Mouse (Mus musculus) liver, embryonic 18 days (tissue): ENCODE results near the gene Olfr1113. TPM values are rescaled to one million over a fixed set of nuclear protein-coding genes. Genes with fewer than 3 reads are reported as not detected.

Experiments
- polyA plus RNA-seq: library from polyadenylated mRNA; depleted of rRNA; stranded (reverse); fragments of >200 nt; gene quantifications from 2 replicates; pipeline ENCODE4 v1.2.3, GENCODE M21; 2012; rRNA removed

Olfr1113 gene
- polyA plus RNA-seq: not detected in 2 replicates

DNA sequence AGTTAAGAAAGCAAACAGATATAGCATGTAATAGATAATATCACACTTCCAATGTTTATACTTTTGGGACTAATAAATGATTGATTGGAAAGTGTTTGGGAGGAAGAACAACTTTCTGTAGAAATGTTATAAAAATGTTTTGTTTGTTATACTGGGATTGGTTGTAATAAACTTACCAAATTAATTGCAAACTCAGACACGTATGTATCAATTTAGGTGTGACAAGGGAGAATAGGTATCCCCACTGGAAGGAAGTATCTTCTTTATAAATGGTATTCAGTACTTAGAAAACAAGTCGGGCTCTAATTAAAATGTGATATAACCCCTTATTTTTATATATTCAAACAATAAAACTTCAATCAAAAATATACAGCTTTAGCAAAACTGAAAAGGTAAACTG, at the start of gene Olfr1113:
Olfr1113 (plus strand) TSS at position 301 of the 400 bp plus-strand sequence.

GRCm38 (mm10) chr2:87187498-87187897, 21.3 kb upstream of the Olfr1113 start, which contains the start of gene Olfr1112:
Gene Olfr1112, plus strand, starts transcription at chr2:87187798.

GRCm38 (mm10) chr2:87247713-87248112, 38.9 kb downstream of the Olfr1113 start, which contains the start of gene Olfr1115:
Gene Olfr1115, plus strand, starts transcription at chr2:87248013.

Other genes with a start within 250 kb of the Olfr1113 start
- gene Olfr1099, start 248.3 kb upstream of the Olfr1113 start, polyA plus RNA-seq: not detected in 2 replicates
- not detected in 2 replicates for gene Olfr1100, start 229.0 kb upstream of the Olfr1113 start, polyA plus RNA-seq
- not detected in 2 replicates for gene Olfr1101, start 217.7 kb upstream of the Olfr1113 start, polyA plus RNA-seq
- gene Olfr1102, start 210.6 kb upstream of the Olfr1113 start, polyA plus RNA-seq: not detected in 2 replicates
- not detected in 2 replicates for gene Olfr1104, start 181.9 kb upstream of the Olfr1113 start, polyA plus RNA-seq
- gene Olfr1105, start 172.4 kb upstream of the Olfr1113 start, polyA plus RNA-seq: not detected in 2 replicates
- not detected in 2 replicates for gene Olfr1106, start 156.7 kb upstream of the Olfr1113 start, polyA plus RNA-seq
- gene Olfr1107, start 133.2 kb upstream of the Olfr1113 start, polyA plus RNA-seq: not detected in 2 replicates
- gene Olfr1109, start 113.0 kb upstream of the Olfr1113 start, polyA plus RNA-seq: not detected in 2 replicates
- gene Olfr259, start 94.4 kb upstream of the Olfr1113 start, polyA plus RNA-seq: not detected in 2 replicates
- gene Olfr1110, start 68.7 kb upstream of the Olfr1113 start, polyA plus RNA-seq: not detected in 2 replicates
- gene Olfr1111, start 56.3 kb upstream of the Olfr1113 start, polyA plus RNA-seq: not detected in 2 replicates
- gene Olfr1112, start 21.2 kb upstream of the Olfr1113 start, polyA plus RNA-seq: not detected in 2 replicates
- gene Olfr1115, start 39.0 kb downstream of the Olfr1113 start, polyA plus RNA-seq: not detected in 2 replicates
- gene Olfr1116, start 58.6 kb downstream of the Olfr1113 start, polyA plus RNA-seq: not detected in 2 replicates
- not detected in 2 replicates for gene Olfr1118, start 98.6 kb downstream of the Olfr1113 start, polyA plus RNA-seq
- not detected in 2 replicates for gene Olfr1120, start 145.8 kb downstream of the Olfr1113 start, polyA plus RNA-seq
- not detected in 2 replicates for gene Olfr1121, start 160.9 kb downstream of the Olfr1113 start, polyA plus RNA-seq
- not detected in 2 replicates for gene Olfr1122, start 176.9 kb downstream of the Olfr1113 start, polyA plus RNA-seq
- gene Olfr1123, start 207.7 kb downstream of the Olfr1113 start, polyA plus RNA-seq: not detected in 2 replicates
- not detected in 2 replicates for gene Olfr1124, start 221.3 kb downstream of the Olfr1113 start, polyA plus RNA-seq
- not detected in 2 replicates for gene Olfr1126, start 245.0 kb downstream of the Olfr1113 start, polyA plus RNA-seq